Mouse (Mus musculus) embryo, embryonic 11 days (tissue): ENCODE measurements around the gene Sars.

Experiments used
- DNase-seq: peaks from one replicate; pipeline ENCODE4 v3.0.0-alpha.2; 2015

Sars gene

GRCm38 (mm10) chr3:108423844-108424801 lies 20.9 kb downstream of the Sars start:
- peak; percentile 76 for DNase-seq

GRCm38 (mm10) chr3:108423006-108423405 lies 22.0 kb downstream of the Sars start:
- DNase-seq: no peak

GRCm38 (mm10) chr3:108415831-108416223 lies 29.2 kb downstream of the Sars start:
- peak; percentile 95 for DNase-seq

- DNase-seq: peak; percentile 63
These were observed 29.9 kb downstream of the Sars start, which contains the start of gene Celsr2 for GRCm38 (mm10) chr3:108414857-108415830. Celsr2 (minus strand) TSS chr3:108415552.

GRCm38 (mm10) chr3:108413634-108414360 lies 31.2 kb downstream of the Sars start:
- DNase-seq: no peak

- DNase-seq: peak; percentile 50
These were observed 33.3 kb downstream of the Sars start for GRCm38 (mm10) chr3:108411754-108412121.

GRCm38 (mm10) chr3:108411026-108411753 lies 33.8 kb downstream of the Sars start:
- DNase-seq: no peak

- DNase-seq: peak; percentile 83
These were observed 34.7 kb downstream of the Sars start for GRCm38 (mm10) chr3:108410359-108410714.

GRCm38 (mm10) chr3:108409656-108410358 lies 35.2 kb downstream of the Sars start:
- DNase-seq: no peak

- DNase-seq: no peak
These were observed 36.4 kb downstream of the Sars start for GRCm38 (mm10) chr3:108408517-108409008.

GRCm38 (mm10) chr3:108406306-108406885 lies 38.6 kb downstream of the Sars start:
- no peak for DNase-seq

GRCm38 (mm10) chr3:108405536-108406305 lies 39.3 kb downstream of the Sars start:
- DNase-seq: peak; percentile 68

GRCm38 (mm10) chr3:108402528-108402920 lies 42.5 kb downstream of the Sars start:
- DNase-seq: no peak

- DNase-seq: peak; percentile 92
These were observed 43.1 kb downstream of the Sars start for GRCm38 (mm10) chr3:108401692-108402527.

- no peak for DNase-seq
These were observed 44.6 kb downstream of the Sars start for GRCm38 (mm10) chr3:108400442-108400841.

- no peak for DNase-seq
These were observed 46.7 kb downstream of the Sars start for GRCm38 (mm10) chr3:108398281-108398680.

GRCm38 (mm10) chr3:108392793-108393192 lies 52.2 kb downstream of the Sars start:
- no peak for DNase-seq

- DNase-seq: no peak
These were observed 52.7 kb downstream of the Sars start for GRCm38 (mm10) chr3:108392299-108392698.

- peak; percentile 95 for DNase-seq
These were observed 55.9 kb downstream of the Sars start for GRCm38 (mm10) chr3:108389111-108389545.
